Mouse (Mus musculus) heart, embryonic 11.5 days (tissue): ENCODE data around the gene Rab11b. TPM values are rescaled to one million over a fixed set of nuclear protein-coding genes. Genes with fewer than 3 reads are reported as not detected.
"Not testable (repeated sequence)": the region's sequence is repeated elsewhere in the genome, so short reads cannot be mapped to it uniquely, and the experiment has no call there.

ENCODE experiments used
- ATAC-seq: fragments of 200-750 bp; cut with Nextera tagmentation; replicated peaks from 2 replicates; pipeline ENCODE4 v1.8.0; 2017; ENCODE audit warnings: moderate library complexity; ENCODE audit not compliant: insufficient number of reproducible peaks, low FRiP score, low TSS enrichment
- H3K27ac ChIP-seq: fragments of 300-500 bp; sonication (generic); 2 replicates; pipeline ENCODE4 v1.5.1; 2014; ENCODE audit warnings: mild to moderate bottlenecking, low read depth, low read length
- H3K27me3 ChIP-seq: fragments of 300-500 bp; sonication (generic); 2 replicates; pipeline ENCODE4 v1.6.1; 2014; ENCODE audit warnings: mild to moderate bottlenecking, low read length, mixed read lengths; ENCODE audit not compliant: control insufficient read depth, insufficient read depth
- H3K36me3 ChIP-seq: fragments of 300-500 bp; sonication (generic); 2 replicates; pipeline ENCODE4 v1.6.1; 2014; ENCODE audit warnings: mild to moderate bottlenecking, low read length, moderate library complexity, mixed read lengths; ENCODE audit not compliant: control insufficient read depth, insufficient read depth
- H3K4me1 ChIP-seq: fragments of 300-500 bp; sonication (generic); 2 replicates; pipeline ENCODE4 v1.6.1; 2014; ENCODE audit warnings: low read length; ENCODE audit not compliant: control insufficient read depth, insufficient read depth
- H3K4me2 ChIP-seq: fragments of 300-500 bp; sonication (generic); 2 replicates; pipeline ENCODE4 v1.6.1; 2014; ENCODE audit warnings: mild to moderate bottlenecking, moderate library complexity
- H3K4me3 ChIP-seq: fragments of 300-500 bp; sonication (generic); 2 replicates; pipeline ENCODE4 v1.5.1; 2014; ENCODE audit warnings: low read depth, low read length
- H3K9ac ChIP-seq: fragments of 300-500 bp; sonication (generic); 2 replicates; pipeline ENCODE4 v1.6.1; 2014; ENCODE audit warnings: mild to moderate bottlenecking, low read depth, low read length, moderate library complexity
- H3K9me3 ChIP-seq: fragments of 300-500 bp; sonication (generic); replicated peaks from 2 replicates; pipeline ENCODE4 v1.6.1; 2016; ENCODE audit warnings: low read length; ENCODE audit not compliant: control insufficient read depth
- WGBS: fragments of 180-500 bp; shearing (Covaris S2); extraction: QIAGEN DNeasy Blood & Tissue Kit; methylation state at CpG from one replicate; pipeline ENCODE4 v1.1.7; 2014; ENCODE audit not compliant: insufficient replicate concordance; 5-methylcytosine and 5-hydroxymethylcytosine counted together
- polyA plus RNA-seq: library from polyadenylated mRNA; unstranded; fragments of >200 nt; fragmentation: Nextera tagmentation; extraction: Ambion mirVana; gene quantifications from 2 replicates; pipeline ENCODE4 v1.2.1, GENCODE M21; 2014

The Rab11b gene
- polyA plus RNA-seq, 1 experiment from 2014 or later: 285 TPM

DNA sequence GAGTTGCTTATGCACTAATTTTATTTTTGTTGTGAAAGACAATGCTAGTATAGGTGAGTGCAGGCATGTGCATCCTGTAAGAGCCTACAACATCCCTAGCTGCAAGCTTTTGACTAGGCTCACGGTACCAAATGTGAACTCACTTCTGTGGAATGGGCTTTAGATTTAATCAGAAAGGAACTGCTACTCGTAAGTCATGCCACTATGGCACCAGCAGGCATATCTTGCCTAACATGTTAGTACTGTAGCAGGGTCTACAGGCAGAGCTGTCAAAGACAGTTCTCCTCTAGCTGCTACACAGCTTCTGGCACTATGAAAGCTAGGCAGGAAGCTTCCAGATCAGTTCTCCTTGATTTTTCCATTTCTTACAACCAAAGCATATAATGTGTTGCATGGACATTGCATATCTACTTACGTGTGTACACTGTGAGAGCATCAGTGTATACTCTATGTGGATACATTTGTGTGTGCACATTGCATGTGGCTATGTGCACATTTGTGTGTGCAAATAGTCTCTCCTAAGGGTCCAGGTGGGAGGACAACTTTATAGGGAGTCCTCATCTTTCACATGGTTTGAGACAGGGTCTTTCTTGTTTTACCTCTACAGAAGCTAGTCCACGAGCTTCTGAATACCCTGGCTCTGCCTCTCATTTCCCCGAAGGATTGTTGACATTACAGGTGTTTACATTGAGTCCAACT lies 15.5 kb downstream of the Rab11b start:
- 84% methylated on average over 5 of the region's 5 CpGs for WGBS
- Histone ChIP-seq H3K9ac (no peak overlapping the region), H3K27ac (no peak overlapping the region), H3K4me3 (no peak overlapping the region), H3K9me3 (0 out of 2 replicates have a peak, but pooled peaks cover 6% of the 10 kb centered on the region), H3K4me2 (no peak overlapping the region), H3K4me1 (peaks cover 4% of the 10 kb centered on the region; the same call in 1 of the 2 replicates), H3K27me3 (no peaks in the 10 kb centered on the region), H3K36me3 (peaks cover 21% of the 10 kb centered on the region)
- no peak for ATAC-seq

DNA sequence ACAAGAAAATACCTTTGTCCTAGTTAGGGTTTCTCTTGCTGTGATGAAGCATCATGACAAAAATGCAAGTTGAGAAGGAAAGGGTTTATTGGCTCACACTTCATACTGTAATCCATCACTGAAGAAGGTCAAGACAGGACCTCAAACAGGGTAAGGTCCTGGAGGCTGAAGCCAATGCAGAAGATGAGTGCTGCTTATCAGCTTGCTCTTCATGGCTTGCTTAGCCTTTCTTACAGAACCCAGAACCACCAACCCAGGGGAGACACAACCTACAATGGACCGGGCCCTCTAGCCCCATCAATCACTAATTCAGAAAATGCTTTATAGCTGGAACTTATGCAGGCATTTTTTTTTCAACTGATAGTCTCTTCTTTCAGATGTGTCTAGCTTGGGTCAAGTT lies 17.9 kb downstream of the Rab11b start:
- WGBS: 95% methylated on average over 1 of the region's 1 CpGs
- H3K27me3 ChIP-seq: no peaks in the 10 kb centered on the region

DNA sequence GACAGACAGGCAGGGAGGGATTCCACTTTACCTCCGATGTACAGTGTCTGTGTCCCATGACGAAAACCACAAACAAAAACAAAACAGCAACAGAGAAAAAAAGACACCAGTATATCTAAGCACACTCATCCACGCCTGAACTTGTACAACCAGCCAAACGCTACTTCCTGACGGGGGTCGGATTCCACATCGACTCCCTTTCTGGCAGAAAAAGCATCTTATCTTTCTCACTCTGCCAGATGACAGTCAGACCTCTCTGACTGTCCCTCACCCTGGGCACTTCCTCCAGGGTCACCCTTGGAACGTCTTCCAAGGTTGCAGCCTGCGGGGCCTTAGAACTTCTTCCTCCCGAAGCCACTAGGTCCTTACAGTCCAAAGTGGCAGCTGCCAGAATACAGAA lies 26.8 kb downstream of the Rab11b start:
- 52% methylated on average over 10 of the region's 10 CpGs for WGBS
- H3K4me2 ChIP-seq, H3K27ac ChIP-seq, H3K9ac ChIP-seq, ATAC-seq, H3K27me3 ChIP-seq, H3K4me3 ChIP-seq, H3K9me3 ChIP-seq, H3K4me1 ChIP-seq, H3K36me3 ChIP-seq: not testable (repeated sequence)

More for the DNA sequence above, 17.9 kb downstream of the Rab11b start:
- Histone ChIP-seq H3K4me3 (no peak overlapping the region), H3K9me3 (0 out of 2 replicates have a peak, but pooled peaks cover 6% of the 10 kb centered on the region), H3K4me2 (no peak overlapping the region), H3K4me1 (peaks cover 4% of the 10 kb centered on the region; the same call in 1 of the 2 replicates), H3K27ac (no peak overlapping the region), H3K9ac (no peak overlapping the region), H3K36me3 (0 out of 2 replicates have a peak, but pooled peaks cover 5% of the 10 kb centered on the region)
- ATAC-seq: no peak

DNA sequence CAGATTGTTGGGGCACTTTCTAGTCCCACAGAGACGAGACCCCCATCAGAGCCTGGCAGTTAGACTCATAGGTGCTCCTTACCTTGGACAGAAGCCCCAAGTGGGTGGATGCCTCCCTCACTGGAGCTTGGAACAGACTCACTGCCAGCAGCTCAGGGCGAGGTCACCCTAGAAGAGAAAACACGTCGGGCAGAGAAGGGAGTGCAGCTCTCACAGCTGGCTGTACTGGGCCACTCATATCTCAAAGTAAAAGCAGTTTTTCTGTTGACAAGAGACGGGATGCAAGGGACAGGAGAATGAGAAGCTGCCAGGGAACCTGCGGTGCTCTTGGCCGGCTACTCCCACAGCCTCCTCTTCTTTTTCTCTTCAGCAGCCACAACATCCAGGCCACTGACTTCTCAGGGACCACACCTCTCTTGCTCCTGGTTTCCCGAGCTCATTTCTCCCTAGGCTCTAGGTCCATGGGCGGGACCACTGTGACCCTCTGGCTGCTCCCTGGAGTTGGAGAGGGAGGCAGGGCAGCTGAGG lies 27.7 kb downstream of the Rab11b start:
- WGBS: 64% methylated on average over 9 of the region's 9 CpGs
- H3K4me3 ChIP-seq, H3K4me1 ChIP-seq, H3K9me3 ChIP-seq, H3K27me3 ChIP-seq, H3K27ac ChIP-seq, H3K4me2 ChIP-seq, H3K9ac ChIP-seq, ATAC-seq, H3K36me3 ChIP-seq: not testable (repeated sequence)

GRCm38 (mm10) chr17:33729215-33729614 lies 31.1 kb downstream of the Rab11b start:
- Histone ChIP-seq H3K36me3 (no peaks in the 10 kb centered on the region), H3K27ac (no peak overlapping the region), H3K9ac (no peak overlapping the region), H3K27me3 (no peaks in the 10 kb centered on the region), H3K9me3 (no peaks in the 10 kb centered on the region), H3K4me2 (no peak overlapping the region), H3K4me1 (no peaks in the 10 kb centered on the region), H3K4me3 (no peak overlapping the region)
- ATAC-seq: no peak
- 62% methylated on average over 2 of the region's 2 CpGs for WGBS

DNA sequence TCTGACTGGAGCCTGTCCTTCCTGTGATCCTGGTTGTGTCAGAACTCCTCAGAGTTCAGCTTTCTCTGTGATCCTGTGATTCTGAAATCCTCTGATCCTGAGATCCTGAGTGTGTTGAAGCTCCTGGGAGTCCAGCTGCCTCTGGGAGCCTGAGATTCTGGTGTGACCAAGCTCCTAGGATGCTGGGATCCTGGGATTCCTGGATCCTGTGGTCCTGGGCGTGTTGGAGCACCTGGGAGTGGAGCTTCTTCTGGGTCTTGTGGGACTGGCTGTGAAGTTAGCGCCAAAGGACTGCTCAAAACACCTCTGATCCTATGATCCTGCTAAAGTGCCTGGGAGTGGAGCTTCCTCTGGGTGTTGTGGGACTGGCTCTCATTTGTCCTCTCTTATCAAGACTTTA lies 31.9 kb downstream of the Rab11b start:
- WGBS: 75% methylated on average over 2 of the region's 2 CpGs
- Histone ChIP-seq H3K9ac (no peak overlapping the region), H3K4me1 (no peaks in the 10 kb centered on the region), H3K36me3 (no peaks in the 10 kb centered on the region), H3K9me3 (no peaks in the 10 kb centered on the region), H3K4me3 (no peak overlapping the region), H3K27me3 (no peaks in the 10 kb centered on the region), H3K4me2 (no peak overlapping the region), H3K27ac (no peak overlapping the region)
- ATAC-seq: no peak

DNA sequence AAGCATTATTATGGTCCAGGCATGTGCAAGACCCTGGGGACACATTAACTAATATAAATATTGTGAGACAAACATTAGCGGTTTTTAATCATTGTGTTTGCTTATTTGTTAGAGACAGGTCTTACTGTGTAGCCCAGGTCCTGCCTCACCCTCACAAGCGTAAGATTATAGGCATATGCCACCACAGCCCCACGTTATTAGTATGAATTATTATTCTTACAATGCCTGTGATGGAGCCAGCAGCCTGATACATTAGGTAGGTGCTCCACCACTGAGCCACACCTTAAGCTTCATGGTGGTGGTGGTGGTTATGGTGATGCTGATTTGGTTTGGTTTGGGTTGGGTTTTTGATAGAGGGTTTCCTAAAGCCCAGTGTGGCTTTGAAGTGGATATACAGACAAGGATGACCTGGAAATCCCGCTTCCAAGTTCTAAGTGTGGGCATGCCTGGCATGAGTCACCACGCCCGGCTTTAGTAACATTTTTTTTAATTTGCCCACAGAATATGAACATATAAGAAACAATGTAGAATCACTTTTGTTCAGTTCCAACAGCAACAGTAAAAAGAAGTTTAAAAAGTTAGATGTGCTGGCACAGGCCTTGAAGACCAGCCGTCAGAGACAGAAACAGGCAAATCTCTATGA lies 40.5 kb downstream of the Rab11b start:
- Histone ChIP-seq H3K9me3 (no peaks in the 10 kb centered on the region), H3K27ac (no peak overlapping the region), H3K4me1 (no peaks in the 10 kb centered on the region), H3K9ac (no peak overlapping the region), H3K27me3 (no peaks in the 10 kb centered on the region), H3K4me3 (no peak overlapping the region), H3K36me3 (no peaks in the 10 kb centered on the region), H3K4me2 (no peak overlapping the region)
- WGBS: 90% methylated on average over 7 of the region's 7 CpGs
- ATAC-seq: no peak

DNA sequence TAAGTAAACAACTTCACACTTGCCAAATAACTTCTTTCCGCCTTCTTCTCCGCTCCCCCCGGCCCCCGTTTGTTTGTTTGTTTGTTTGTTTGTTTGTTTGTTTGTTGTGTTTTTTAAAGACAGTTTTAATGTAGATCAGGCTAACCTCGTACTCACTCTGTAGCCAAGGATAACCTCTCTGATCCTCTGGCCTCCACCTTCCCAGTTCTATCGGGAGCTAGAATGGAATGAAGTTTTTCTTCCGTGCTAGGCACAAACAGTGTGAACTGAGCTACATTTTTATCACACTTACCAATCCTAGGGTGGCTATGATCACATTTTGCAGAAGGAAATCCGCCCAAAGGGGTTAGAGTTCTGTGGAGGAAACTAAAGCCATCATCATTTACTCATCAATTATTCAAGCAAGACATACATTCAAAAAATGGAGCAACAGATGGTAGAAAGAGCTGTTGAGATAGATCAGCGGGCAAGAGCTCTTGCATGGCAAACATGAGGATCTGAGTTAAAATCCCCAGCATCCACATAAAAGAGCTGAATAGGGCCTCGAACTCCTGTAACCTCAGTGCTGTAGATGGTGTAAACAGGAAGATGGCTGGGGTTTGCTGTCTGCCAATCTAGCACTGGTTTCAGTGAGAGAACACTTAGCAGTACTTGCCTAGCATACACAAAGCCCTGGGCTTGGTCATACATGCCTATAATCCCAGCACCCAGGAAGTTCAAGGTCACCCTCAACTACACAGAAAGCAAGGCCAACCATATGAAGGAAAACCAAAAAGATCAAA lies 41.2 kb downstream of the Rab11b start:
- Histone ChIP-seq H3K4me3 (peak overlapping the region; percentile 61), H3K27me3 (no peaks in the 10 kb centered on the region), H3K27ac (no peak overlapping the region), H3K36me3 (no peaks in the 10 kb centered on the region), H3K9ac (no peak overlapping the region), H3K9me3 (no peaks in the 10 kb centered on the region), H3K4me2 (peak overlapping the region; percentile 37; the same call in 1 of the 2 replicates), H3K4me1 (no peaks in the 10 kb centered on the region)
- 50% methylated on average over 10 of the region's 10 CpGs for WGBS
- no peak for ATAC-seq
